Mouse (Mus musculus): ENCODE measurements around the gene Ip6k1.

DNA sequence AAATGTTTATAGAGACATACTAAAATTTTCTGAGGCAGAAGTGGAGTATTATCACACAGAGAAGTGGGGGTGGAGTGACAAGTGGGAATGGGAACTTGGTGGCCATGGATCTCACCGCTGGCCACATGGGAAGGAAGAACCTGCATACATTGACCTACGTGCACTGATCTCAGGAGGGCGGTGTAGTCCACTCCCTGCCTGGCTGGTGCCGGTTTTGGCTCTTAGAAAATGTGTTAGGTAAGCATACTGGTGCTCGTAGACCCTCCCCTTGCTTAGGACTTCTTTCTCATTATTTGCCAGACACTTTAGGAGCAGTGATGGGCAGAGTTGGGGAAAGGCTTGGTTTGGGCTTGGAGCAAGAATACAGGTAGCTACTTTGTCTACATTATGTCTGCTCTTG, 5.7 kb downstream of the Ip6k1 start:
- TF ChIP-seq MXI1 (IDR thresholded peaks at IDR 0.05; ENCODE audit: low read depth, low read length), result no peak
- no peak for TF ChIP-seq CTCF (IDR thresholded peaks at IDR 0.05 in 2 of 3, conservative IDR thresholded peaks at IDR 0.05 in 1 of 3; ENCODE audit: control insufficient read depth in 1 of 3, insufficient read depth in 1 of 3, low read depth in 2 of 3, low read length in 3 of 3, poor library complexity in 1 of 3, severe bottlenecking in 1 of 3)
- TF ChIP-seq ELF1 (IDR thresholded peaks at IDR 0.05; ENCODE audit: low read depth, low read length), result no peak
- no peak for TF ChIP-seq MAZ (IDR thresholded peaks at IDR 0.05; ENCODE audit: low read depth, low read length)
- TF ChIP-seq POLR2A (IDR thresholded peaks at IDR 0.05; ENCODE audit: control insufficient read depth in 1 of 2, insufficient read depth in 1 of 2, low read depth in 1 of 2, low read length in 2 of 2, poor library complexity in 1 of 2), result no peak

All from MEL (cell line).